Mouse (Mus musculus) ES-Bruce4 (cell line): Measurements from ENCODE around the gene Sgms1.

Source experiments
- CTCF ChIP-seq: IDR thresholded peaks from one replicate; pipeline ENCODE4 v1.8.1; 2011; ENCODE audit warnings: low read depth, low read length
- EP300 ChIP-seq: IDR thresholded peaks from 2 replicates; pipeline ENCODE4 v1.6.1; 2011; ENCODE audit warnings: low read depth, low read length; ENCODE audit not compliant: insufficient read depth
- POLR2A ChIP-seq: IDR thresholded peaks from one replicate; pipeline ENCODE4 v1.8.1; 2011; ENCODE audit warnings: low read length; ENCODE audit not compliant: insufficient read depth

DNA sequence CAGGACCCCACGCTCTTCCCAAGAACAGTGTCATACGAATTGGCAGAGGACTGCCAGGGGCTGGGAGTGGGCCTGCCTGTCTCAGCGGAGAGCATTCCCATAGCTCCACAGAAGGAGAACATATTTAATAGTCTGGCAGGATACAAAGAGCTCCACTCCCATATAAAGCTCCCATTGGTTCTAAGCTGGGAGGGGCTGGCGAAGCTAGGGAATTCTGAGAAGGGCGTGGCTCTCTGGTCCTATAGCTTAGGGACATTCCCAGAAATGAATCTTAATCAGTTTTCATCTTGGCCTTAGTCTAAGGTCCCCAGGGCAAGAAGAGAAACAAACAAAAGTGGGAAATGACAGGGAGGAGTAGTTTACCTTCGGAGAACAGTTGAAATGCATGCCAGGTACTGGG is 247.1 kb downstream of the Sgms1 start:
- TF ChIP-seq POLR2A (no peak), CTCF (no peak), EP300 (no peak)
